9 mouse cellular contexts compared by ENCODE assay signal in genomic region chr2:130575873-130576272, GRCm38 (mm10). TPM values are rescaled to one million over a fixed set of nuclear protein-coding genes. Genes with fewer than 3 reads are reported as not detected.
DNase-seq lines count a peak whose midpoint lies in the region; ATAC-seq lines count a peak whose summit lies in the region.
"Had no signal": no experiment of that assay in that cellular context is flagged by ENCODE, and none has a peak within 500 bp of the region (broad histone marks: within the 10 kb centered on the region; RNA-seq: fewer than 3 reads in every experiment).

Gene Oxt (plus strand): TSS chr2:130576173.

- H3K27me3 ChIP-seq in lung, embryonic 15.5 days, result peaks cover 72% of the 10 kb centered on the region
- H3K27me3 ChIP-seq in forebrain, embryonic 16.5 days (replicated peaks; ENCODE audit: control insufficient read depth, insufficient read depth, low read length), result peaks cover 50% of the 10 kb centered on the region
- peaks cover 57% of the 10 kb centered on the region for H3K27me3 ChIP-seq in liver, embryonic 11.5 days (replicated peaks; ENCODE audit: control insufficient read depth, insufficient read depth, low read length)
- H3K27me3 ChIP-seq in stomach, embryonic 14.5 days (ENCODE audit: control insufficient read depth, insufficient read depth, low read length), result peaks cover 45% of the 10 kb centered on the region

- intact Hi-C loops in left cerebral cortex, postnatal 25 days (cut with DNase I), result no loop called here

- no peak for DNase-seq in lung, postnatal 36 days
- no peak for DNase-seq in liver, embryonic 11.5 days (ENCODE audit: low spot score)
- DNase-seq in left cerebral cortex, postnatal 25 days (ENCODE audit: low spot score in 2 of 2), result no peak
- no peak for DNase-seq in MN1 (ENCODE audit: low spot score)

- no peak within 1 kb of the TSS for H3K9ac ChIP-seq in lung, embryonic 15.5 days
- peak within 1 kb of the TSS; percentile 31; the same call in 1 of the 2 replicates for H3K9ac ChIP-seq in forebrain, embryonic 16.5 days (replicated peaks; ENCODE audit: low read depth, low read length)
- H3K9ac ChIP-seq in liver, embryonic 11.5 days (ENCODE audit: low read depth, low read length), result no peak within 1 kb of the TSS
- H3K9ac ChIP-seq in stomach, embryonic 14.5 days (replicated peaks; ENCODE audit: low read depth, low read length), result 0 out of 2 replicates have a peak within 1 kb of the TSS, but pooled peaks have one; percentile 10

- H3K9me3 ChIP-seq in lung, embryonic 15.5 days, result no peaks in the 10 kb centered on the region
- H3K9me3 ChIP-seq in forebrain, embryonic 16.5 days (ENCODE audit: control insufficient read depth, low read length), result no peaks in the 10 kb centered on the region
- no peaks in the 10 kb centered on the region for H3K9me3 ChIP-seq in liver, embryonic 11.5 days (ENCODE audit: control insufficient read depth, low read length)
- H3K9me3 ChIP-seq in stomach, embryonic 14.5 days (ENCODE audit: control insufficient read depth, low read depth, low read length), result no peaks in the 10 kb centered on the region

- H3K27ac ChIP-seq in lung, embryonic 15.5 days, result no peak within 1 kb of the TSS
- no peak within 1 kb of the TSS for H3K27ac ChIP-seq in forebrain, embryonic 16.5 days (ENCODE audit: low read length)
- H3K27ac ChIP-seq in liver, embryonic 11.5 days (ENCODE audit: low read depth, low read length), result no peak within 1 kb of the TSS
- no peak within 1 kb of the TSS for H3K27ac ChIP-seq in stomach, embryonic 14.5 days (ENCODE audit: low read length)

- H3K4me1 ChIP-seq in lung, embryonic 15.5 days, result peaks cover 20% of the 10 kb centered on the region
- H3K4me1 ChIP-seq in forebrain, embryonic 16.5 days (replicated peaks; ENCODE audit: control insufficient read depth, insufficient read depth, low read length), result peaks cover 14% of the 10 kb centered on the region
- peaks cover 3% of the 10 kb centered on the region; the same call in 1 of the 2 replicates for H3K4me1 ChIP-seq in liver, embryonic 11.5 days (replicated peaks; ENCODE audit: control insufficient read depth, insufficient read depth, low read length)
- H3K4me1 ChIP-seq in stomach, embryonic 14.5 days (ENCODE audit: control insufficient read depth, insufficient read depth, low read length), result peaks cover 15% of the 10 kb centered on the region; the same call in 1 of the 2 replicates

- H3K4me3 ChIP-seq in lung, embryonic 15.5 days, result peak within 1 kb of the TSS; percentile 26
- H3K4me3 ChIP-seq in forebrain, embryonic 16.5 days (replicated peaks; ENCODE audit: low read length), result peak within 1 kb of the TSS; percentile 2; the same call in 1 of the 2 replicates
- H3K4me3 ChIP-seq in liver, embryonic 11.5 days (ENCODE audit: low read depth, low read length), result peak within 1 kb of the TSS; percentile 18
- peak within 1 kb of the TSS; percentile 18 for H3K4me3 ChIP-seq in stomach, embryonic 14.5 days (ENCODE audit: low read depth, low read length)

- ATAC-seq in lung, embryonic 15.5 days (ENCODE audit: borderline replicate concordance, extremely low read depth, low FRiP score, low TSS enrichment), result no peak
- no peak for ATAC-seq in forebrain, embryonic 16.5 days
- ATAC-seq in liver, embryonic 11.5 days (replicated peaks; ENCODE audit: low FRiP score), result no peak
- no peak for ATAC-seq in stomach, embryonic 14.5 days (ENCODE audit: insufficient number of reproducible peaks, insufficient read depth, low FRiP score, low read depth)
- ATAC-seq in CD4-positive, CD25-positive, alpha-beta regulatory T cell, adult 4 months, result no peak

- WGBS in lung, embryonic 15.5 days, result 56% methylated on average over 9 of the region's 9 CpGs
- 50% methylated on average over 9 of the region's 9 CpGs for WGBS in forebrain, embryonic 16.5 days
- WGBS in liver, embryonic 11.5 days, result 51% methylated on average over 9 of the region's 9 CpGs
- 51% methylated on average over 9 of the region's 9 CpGs for WGBS in stomach, embryonic 14.5 days

- peak within 1 kb of the TSS; percentile 54 for H3K4me2 ChIP-seq in lung, embryonic 15.5 days
- H3K4me2 ChIP-seq in forebrain, embryonic 16.5 days (ENCODE audit: low read length), result peak within 1 kb of the TSS; percentile 40
- H3K4me2 ChIP-seq in liver, embryonic 11.5 days, result peak within 1 kb of the TSS; percentile 44
- peak within 1 kb of the TSS; percentile 39 for H3K4me2 ChIP-seq in stomach, embryonic 14.5 days (replicated peaks; ENCODE audit: low read depth, low read length)

- H3K36me3 ChIP-seq in lung, embryonic 15.5 days, result no peaks in the 10 kb centered on the region
- no peaks in the 10 kb centered on the region for H3K36me3 ChIP-seq in forebrain, embryonic 16.5 days (ENCODE audit: control insufficient read depth, insufficient read depth)
- H3K36me3 ChIP-seq in liver, embryonic 11.5 days (ENCODE audit: control insufficient read depth, insufficient read depth, low read length), result no peaks in the 10 kb centered on the region
- no peaks in the 10 kb centered on the region for H3K36me3 ChIP-seq in stomach, embryonic 14.5 days (ENCODE audit: control insufficient read depth, insufficient read depth, low read length)

RNA-seq across cellular contexts. Expression of gene Oxt, which starts in this region (rescaled TPM):
- polyA plus RNA-seq in lung, embryonic 15.5 days (2015; fragmentation: Nextera tagmentation; extraction: Ambion mirVana), result not detected in 2 replicates
- 2.4 TPM in 1 of 2 replicates, not detected in the other for polyA plus RNA-seq in forebrain, embryonic 16.5 days (2015; fragmentation: Nextera tagmentation; extraction: Ambion mirVana)
- polyA plus RNA-seq in liver, embryonic 11.5 days (2014; fragmentation: Nextera tagmentation; extraction: Ambion mirVana), result not detected in 2 replicates
- not detected in 2 replicates for polyA plus RNA-seq in stomach, embryonic 14.5 days (2014; fragmentation: Nextera tagmentation; extraction: Ambion mirVana)
- 1 to 10 TPM; 1.9 to 2.2 TPM for total RNA-seq in left cerebral cortex, postnatal 25 days (2021)
- not detected for polyA plus RNA-seq in CD4-positive, CD25-positive, alpha-beta regulatory T cell, adult 4 months (2017; shearing (Covaris generic))
- total RNA-seq: neutrophil, adult 5-6 weeks had no signal

Comparison
In these comparisons a context has a peak if more than half of its experiments do, and no peak if none do; other contexts are left out.
1. H3K9ac ChIP-seq: peak in forebrain, embryonic 16.5 days (single experiment) and stomach, embryonic 14.5 days (single experiment); none in lung, embryonic 15.5 days (single experiment) and liver, embryonic 11.5 days (single experiment).
2. Peak in every context shown above with its lines, with median percentiles within 50 percentile points of each other: H3K4me2 ChIP-seq and H3K4me3 ChIP-seq.